Mouse (Mus musculus) midbrain, embryonic 16.5 days (tissue): ENCODE measurements at regions not wholly inside any gene's neighbourhood (a gene's known extent, or its start where the extent isn't known, plus 50 kb on each side); places are given as distances from the start of the nearest gene placed in this dataset.
A peak's percentile ranks its signal among the peaks of the same experiment; 100 is the strongest.

Experiments used
- ATAC-seq: fragments of 200-750 bp; cut with Nextera tagmentation; 2 replicates; pipeline ENCODE4 v1.8.0; 2017; ENCODE audit warnings: moderate TSS enrichment
- H3K27ac ChIP-seq: fragments of 300-500 bp; sonication (generic); 2 replicates; pipeline ENCODE4 v1.5.1; 2014; ENCODE audit warnings: mild to moderate bottlenecking, low read length, mixed read lengths
- H3K27me3 ChIP-seq: fragments of 300-500 bp; sonication (generic); 2 replicates; pipeline ENCODE4 v1.6.1; 2014; ENCODE audit warnings: low read depth, low read length, mixed read lengths; ENCODE audit not compliant: control insufficient read depth, insufficient read depth
- H3K36me3 ChIP-seq: fragments of 300-500 bp; sonication (generic); 2 replicates; pipeline ENCODE4 v1.6.1; 2014; ENCODE audit warnings: mild to moderate bottlenecking, low read length, moderate library complexity, mixed read lengths; ENCODE audit not compliant: control insufficient read depth, insufficient read depth
- H3K4me1 ChIP-seq: fragments of 300-500 bp; sonication (generic); 2 replicates; pipeline ENCODE4 v1.6.1; 2014; ENCODE audit warnings: mild to moderate bottlenecking, low read length, mixed read lengths; ENCODE audit not compliant: control insufficient read depth, insufficient read depth
- H3K4me2 ChIP-seq: fragments of 300-500 bp; sonication (generic); 2 replicates; pipeline ENCODE4 v1.6.1; 2014; ENCODE audit warnings: mild to moderate bottlenecking, low read length, mixed read lengths
- H3K4me3 ChIP-seq: fragments of 300-500 bp; sonication (generic); 2 replicates; pipeline ENCODE4 v1.5.1; 2014; ENCODE audit warnings: low read depth, mild to moderate bottlenecking, low read length, moderate library complexity, mixed read lengths
- H3K9ac ChIP-seq: fragments of 300-500 bp; sonication (generic); 2 replicates; pipeline ENCODE4 v1.6.1; 2014; ENCODE audit warnings: low read depth, low read length, mixed read lengths
- H3K9me3 ChIP-seq: fragments of 300-500 bp; sonication (generic); replicated peaks from 2 replicates; pipeline ENCODE4 v1.6.1; 2014; ENCODE audit warnings: mild to moderate bottlenecking, low read length, mixed read lengths; ENCODE audit not compliant: control insufficient read depth, poor library complexity, severe bottlenecking
- WGBS: fragments of 180-500 bp; shearing (Covaris S2); extraction: QIAGEN DNeasy Blood & Tissue Kit; methylation state at CpG from one replicate; pipeline ENCODE4 v1.1.7; 2014; 5-methylcytosine and 5-hydroxymethylcytosine counted together

- Histone ChIP-seq H3K4me1 (peaks cover 8% of the 10 kb centered on the region; the same call in 1 of the 2 replicates), H3K27ac (no peak overlapping the region), H3K4me2 (peak overlapping the region; percentile 63), H3K36me3 (no peaks in the 10 kb centered on the region), H3K27me3 (no peaks in the 10 kb centered on the region), H3K9ac (peak overlapping the region; percentile 53), H3K9me3 (no peaks in the 10 kb centered on the region), H3K4me3 (peak overlapping the region; percentile 26)
- WGBS: 1% methylated on average over 19 of the region's 19 CpGs
- peak; percentile 80 for ATAC-seq
Observed at GRCm38 (mm10) chr13:3712497-3713160, 78.8 kb downstream of the Asb13 start.

GRCm38 (mm10) chr13:3712088-3712487 lies 78.3 kb downstream of the Asb13 start:
- 11% methylated on average over 3 of the region's 3 CpGs for WGBS

GRCm38 (mm10) chr13:3709982-3710618 lies 76.3 kb downstream of the Asb13 start:
- Histone ChIP-seq H3K27ac (no peak overlapping the region), H3K4me3 (no peak overlapping the region), H3K4me1 (peaks cover 8% of the 10 kb centered on the region; the same call in 1 of the 2 replicates), H3K9ac (no peak overlapping the region), H3K4me2 (no peak overlapping the region), H3K36me3 (no peaks in the 10 kb centered on the region), H3K9me3 (no peaks in the 10 kb centered on the region), H3K27me3 (no peaks in the 10 kb centered on the region)
- WGBS: 88% methylated on average over 7 of the region's 7 CpGs
- no peak for ATAC-seq

More at GRCm38 (mm10) chr13:3712088-3712487, 78.3 kb downstream of the Asb13 start:
- Histone ChIP-seq H3K27ac (no peak overlapping the region), H3K4me1 (peaks cover 8% of the 10 kb centered on the region; the same call in 1 of the 2 replicates), H3K9ac (no peak overlapping the region), H3K27me3 (no peaks in the 10 kb centered on the region), H3K9me3 (no peaks in the 10 kb centered on the region), H3K4me2 (peak overlapping the region; percentile 63), H3K36me3 (no peaks in the 10 kb centered on the region), H3K4me3 (peak overlapping the region; percentile 26; the same call in 1 of the 2 replicates)
- ATAC-seq: peak; percentile 61

GRCm38 (mm10) chr13:3708896-3709631 lies 75.2 kb downstream of the Asb13 start:
- Histone ChIP-seq H3K27ac (no peak overlapping the region), H3K9me3 (no peaks in the 10 kb centered on the region), H3K4me3 (no peak overlapping the region), H3K4me1 (peaks cover 8% of the 10 kb centered on the region; the same call in 1 of the 2 replicates), H3K9ac (no peak overlapping the region), H3K27me3 (no peaks in the 10 kb centered on the region), H3K4me2 (no peak overlapping the region), H3K36me3 (no peaks in the 10 kb centered on the region)
- no peak for ATAC-seq
- 71% methylated on average over 14 of the region's 14 CpGs for WGBS
